Mouse (Mus musculus): ENCODE results near the gene Ppp1r14a. TPM values are rescaled to one million over a fixed set of nuclear protein-coding genes. Genes with fewer than 3 reads are reported as not detected.
A peak's percentile ranks its signal among the peaks of the same experiment; 100 is the strongest.

Ppp1r14a gene
- 3.1 and 3.4 TPM in 2 replicates for polyA plus RNA-seq (2015; fragmentation: Nextera tagmentation; extraction: Ambion mirVana)

- DNase-seq (ENCODE audit: low spot score): peak; percentile 72
Measured at GRCm38 (mm10) chr7:29288942-29289638, at the start of gene Ppp1r14a. Gene Ppp1r14a (plus strand): TSS chr7:29289308.

- DNase-seq (ENCODE audit: low spot score): peak; percentile 48
Measured at GRCm38 (mm10) chr7:29244732-29245416, 44.2 kb upstream of the Ppp1r14a start.

DNA sequence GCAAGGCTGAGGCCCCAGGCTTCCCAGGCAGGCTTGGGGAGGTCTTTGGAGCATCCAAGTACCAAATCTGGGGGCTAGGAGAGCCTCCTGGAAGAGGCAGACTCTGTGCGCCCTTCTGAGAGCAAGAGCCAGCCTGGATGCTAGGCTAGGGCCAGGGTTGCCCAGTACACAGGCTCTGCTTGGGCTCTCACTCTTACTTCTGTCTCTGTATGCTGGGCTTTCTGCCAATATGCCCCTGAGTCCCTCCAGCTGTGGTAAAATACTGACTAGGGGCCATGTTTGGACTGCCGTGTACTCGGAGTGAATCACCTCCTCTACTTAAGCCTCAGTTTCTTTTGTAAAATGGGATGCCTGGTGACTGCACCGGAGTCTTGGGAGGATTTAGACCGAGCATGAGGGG, 43.1 kb upstream of the Ppp1r14a start:
- no peak for DNase-seq (ENCODE audit: low spot score)

GRCm38 (mm10) chr7:29246619-29247313, 42.3 kb upstream of the Ppp1r14a start:
- DNase-seq (ENCODE audit: low spot score): no peak

DNA sequence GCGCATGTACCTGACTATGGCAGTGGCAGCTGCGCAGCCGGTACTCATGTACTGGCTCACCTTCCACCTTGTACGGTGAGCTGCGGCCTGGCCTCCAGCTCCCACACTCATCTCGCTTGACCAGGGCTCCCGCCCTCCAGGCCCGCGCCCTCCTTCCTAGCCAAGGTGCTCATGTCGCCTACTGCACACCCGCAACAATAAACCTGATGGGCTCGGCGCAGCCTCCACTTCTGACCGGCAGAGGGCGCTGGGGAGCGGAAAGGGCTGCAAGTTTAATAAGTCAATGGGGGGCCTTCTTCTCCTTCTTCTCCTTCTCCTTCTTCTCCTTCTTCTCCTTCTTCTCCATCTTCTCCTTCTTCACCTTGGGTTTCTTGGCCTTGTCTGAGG, 41.8 kb upstream of the Ppp1r14a start:
- peak; percentile 83 for DNase-seq (ENCODE audit: low spot score)

GRCm38 (mm10) chr7:29247706-29248105, 41.4 kb upstream of the Ppp1r14a start:
- no peak for DNase-seq (ENCODE audit: low spot score)

DNA sequence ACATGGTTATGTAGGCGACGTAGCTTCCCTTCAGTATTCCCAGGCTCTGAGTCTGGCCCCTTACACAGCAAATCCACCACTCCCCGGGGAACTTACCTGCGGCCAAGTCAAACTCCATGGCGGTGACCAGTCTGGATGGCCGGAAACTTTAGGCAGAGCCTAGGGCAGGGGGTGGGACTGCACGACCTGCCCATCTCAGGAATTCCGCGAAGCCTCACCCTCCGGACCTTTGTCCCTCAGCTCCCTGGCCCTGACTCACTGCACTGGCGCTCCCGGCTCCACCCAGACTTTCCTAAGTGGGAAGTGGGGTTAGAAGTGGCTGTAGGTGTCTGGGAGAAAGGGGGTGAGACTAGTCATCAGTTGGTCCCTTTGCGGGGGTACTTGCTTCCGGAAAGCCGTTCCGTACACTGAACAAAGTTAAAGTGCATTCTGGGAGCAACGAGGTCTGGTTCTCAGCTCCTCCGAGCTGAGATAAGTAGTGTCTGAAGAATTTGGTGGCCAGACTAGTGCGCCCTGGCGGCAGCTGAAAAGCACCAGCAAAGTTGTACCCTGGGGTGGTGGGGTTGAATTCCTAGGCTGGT, 40.8 kb upstream of the Ppp1r14a start, which contains the start of gene 2200002D01Rik:
TSS of gene 2200002D01Rik (minus strand) at position 206 of the 581 bp plus-strand sequence.
- DNase-seq (ENCODE audit: low spot score): peak; percentile 52

GRCm38 (mm10) chr7:29251166-29251565, 37.9 kb upstream of the Ppp1r14a start:
- peak; percentile 74 for DNase-seq (ENCODE audit: low spot score)

DNA sequence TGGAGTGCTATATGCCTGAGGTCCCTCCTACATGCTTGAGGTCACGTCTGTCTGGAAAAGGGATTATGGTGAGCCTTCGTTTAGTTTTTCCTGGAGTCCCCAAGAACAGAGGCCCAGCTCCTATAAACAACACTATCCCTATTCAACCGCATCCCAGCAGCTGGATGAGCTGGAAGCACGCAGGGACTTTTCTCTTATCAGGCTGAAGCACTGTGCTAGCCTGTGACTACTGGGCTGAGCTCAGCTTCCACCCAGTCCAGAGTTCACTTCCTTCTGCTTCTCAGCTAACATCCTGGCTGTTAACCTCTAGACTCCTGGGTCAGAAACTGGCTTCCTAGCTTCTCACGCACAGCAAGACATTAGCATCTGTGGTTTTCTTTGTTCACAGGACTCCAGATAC, 35.3 kb upstream of the Ppp1r14a start:
- no peak for DNase-seq (ENCODE audit: low spot score)

DNA sequence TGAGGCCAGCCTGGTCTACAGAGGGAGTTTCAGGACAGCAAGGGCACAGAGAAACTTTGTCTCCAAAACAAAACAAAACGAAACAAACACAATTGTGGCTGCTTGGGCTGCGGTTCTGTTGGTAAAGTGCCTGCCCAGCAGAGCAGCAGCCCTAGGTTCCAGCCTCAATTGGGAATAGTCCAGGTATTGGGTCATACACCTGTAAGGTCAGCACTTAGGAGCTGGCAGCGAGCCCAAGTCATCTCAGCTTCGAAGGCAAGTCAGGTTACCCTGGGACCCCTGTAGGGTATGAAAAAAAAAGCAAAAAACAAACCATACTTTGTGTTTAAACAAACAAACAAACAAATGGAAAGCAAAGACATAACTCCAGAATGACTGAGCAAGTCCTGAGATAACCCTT, 33.2 kb upstream of the Ppp1r14a start:
- no peak for DNase-seq (ENCODE audit: low spot score)

GRCm38 (mm10) chr7:29257368-29257767, 31.7 kb upstream of the Ppp1r14a start:
- DNase-seq (ENCODE audit: low spot score): no peak

- peak; percentile 67 for DNase-seq (ENCODE audit: low spot score)
Measured at GRCm38 (mm10) chr7:29259781-29260730, 29.1 kb upstream of the Ppp1r14a start.

DNA sequence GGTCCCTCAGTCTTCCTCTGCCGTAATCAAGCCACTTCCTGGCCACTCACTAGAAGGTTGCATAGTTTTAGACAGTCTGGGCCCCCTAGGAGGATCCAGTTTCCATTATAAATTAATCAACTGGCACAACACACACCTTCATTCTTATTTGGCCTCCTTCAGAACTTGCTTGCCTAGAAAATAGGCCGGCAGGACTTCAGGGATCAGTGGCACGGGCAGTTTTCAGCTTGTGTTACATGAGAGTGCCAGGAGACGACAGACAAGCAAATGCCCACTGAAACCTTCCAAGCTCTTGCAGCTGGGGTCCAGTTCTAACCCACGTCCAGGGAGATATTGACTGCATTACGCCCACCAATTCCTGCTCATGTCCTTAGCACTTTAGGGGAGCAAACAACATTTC, 27.0 kb upstream of the Ppp1r14a start:
- DNase-seq (ENCODE audit: low spot score): no peak

DNA sequence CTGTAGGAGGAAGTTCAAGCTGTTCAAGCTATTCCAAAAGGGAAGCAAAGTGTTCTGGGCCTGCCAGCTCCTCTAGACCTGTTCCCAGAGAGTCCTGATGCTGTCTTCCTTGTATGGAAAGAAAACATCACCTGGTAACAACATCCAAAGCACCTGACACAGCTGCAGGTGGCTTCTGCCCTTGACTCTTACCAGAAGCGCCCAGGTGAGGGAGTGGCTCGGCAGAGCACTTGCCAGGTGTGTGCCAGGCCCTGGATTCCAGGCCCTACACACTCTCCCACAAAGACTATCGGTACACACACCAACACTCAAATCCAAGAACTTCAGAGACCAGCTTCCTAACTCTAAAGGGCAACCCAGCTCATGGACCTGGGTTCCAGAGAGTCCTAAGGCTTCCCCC, 25.3 kb upstream of the Ppp1r14a start:
- no peak for DNase-seq (ENCODE audit: low spot score)

DNA sequence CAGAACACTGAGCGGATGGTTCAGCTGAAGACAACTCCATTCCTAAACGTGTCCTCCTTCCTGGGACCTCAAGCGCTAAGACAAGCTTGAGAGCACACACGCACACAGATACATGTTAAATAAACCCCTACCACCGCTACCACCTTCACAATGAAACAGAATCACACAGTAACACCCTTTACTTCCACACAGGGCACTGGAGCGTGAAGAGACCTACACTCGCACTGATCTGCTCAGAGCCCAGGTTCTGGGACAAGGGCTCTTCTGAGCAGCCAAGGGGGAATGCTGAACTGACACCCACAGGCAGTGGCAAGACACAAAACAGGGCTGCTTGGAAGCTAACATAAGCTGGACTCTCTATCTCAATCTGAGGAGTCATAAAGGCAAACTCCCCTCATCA, 23.5 kb upstream of the Ppp1r14a start:
- no peak for DNase-seq (ENCODE audit: low spot score)

GRCm38 (mm10) chr7:29266931-29267330, 22.2 kb upstream of the Ppp1r14a start:
- no peak for DNase-seq (ENCODE audit: low spot score)

DNA sequence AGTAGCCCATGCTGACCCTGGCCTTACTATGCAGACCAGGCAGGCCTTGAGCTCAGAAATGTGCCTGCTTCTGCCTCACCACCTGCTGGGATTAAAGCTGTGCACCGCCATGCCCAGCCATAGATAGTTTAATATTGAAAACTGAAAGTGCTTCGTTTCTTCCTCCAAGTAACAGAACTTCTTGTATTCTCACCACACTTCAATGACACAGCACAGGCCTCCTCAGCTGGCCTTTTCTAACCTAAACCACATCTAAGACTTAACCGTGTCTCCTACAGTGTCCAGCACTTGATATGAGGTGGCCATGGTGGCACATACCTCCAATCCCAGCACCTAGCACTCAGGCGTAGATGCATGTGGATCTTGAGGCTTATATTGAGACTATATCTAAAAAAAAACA, 18.7 kb upstream of the Ppp1r14a start:
- no peak for DNase-seq (ENCODE audit: low spot score)

GRCm38 (mm10) chr7:29271687-29272465, 17.2 kb upstream of the Ppp1r14a start:
- no peak for DNase-seq (ENCODE audit: low spot score)

GRCm38 (mm10) chr7:29276715-29277114, 12.4 kb upstream of the Ppp1r14a start:
- DNase-seq (ENCODE audit: low spot score): no peak

- DNase-seq (ENCODE audit: low spot score): no peak
Measured at GRCm38 (mm10) chr7:29277510-29277909, 11.6 kb upstream of the Ppp1r14a start.
